Mouse (Mus musculus): ENCODE measurements around the gene Slc22a23. TPM values are rescaled to one million over a fixed set of nuclear protein-coding genes. Genes with fewer than 3 reads are reported as not detected.
A peak's percentile ranks its signal among the peaks of the same experiment; 100 is the strongest.

The Slc22a23 gene
- total and polyA plus RNA-seq, 3 experiments, result 0.47 to 1.3 (median 0.85) TPM

DNA sequence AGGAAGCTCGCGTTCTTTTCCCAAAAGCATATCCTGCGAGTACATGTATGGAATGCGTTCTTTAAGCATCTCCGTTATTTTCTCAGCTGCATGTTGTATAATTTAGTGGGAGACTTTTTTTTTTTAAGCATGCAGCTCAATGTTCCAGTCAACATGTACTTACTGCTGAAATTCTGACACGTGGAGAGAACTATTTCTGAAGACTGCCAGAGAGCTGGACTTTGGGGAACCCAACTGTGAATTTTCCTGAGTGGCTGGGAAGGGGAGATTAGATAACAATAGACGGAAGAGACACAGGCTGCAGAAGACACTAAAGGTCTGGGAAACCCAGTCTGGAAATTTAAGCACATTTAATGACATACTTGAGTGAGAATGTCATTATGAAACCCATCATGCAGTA is 1.3 kb upstream of the Slc22a23 start:
- Histone ChIP-seq H3K9me3 (replicated peaks; ENCODE audit: low read length) (no peaks in the 10 kb centered on the region), H3K4me3 (replicated peaks in 1 of 3; ENCODE audit: low read depth in 2 of 3, low read length in 2 of 3, poor library complexity in 1 of 3) (no peak overlapping the region), H3K27me3 (replicated peaks) (peaks cover 13% of the 10 kb centered on the region), H3K4me2 (ENCODE audit: insufficient read depth, low read depth, poor library complexity, severe bottlenecking) (no peak overlapping the region), H3K36me3 (replicated peaks in 1 of 2; ENCODE audit: control insufficient read depth in 1 of 2, insufficient read depth in 1 of 2, low read length in 1 of 2) (no peaks in the 10 kb centered on the region), H3K9ac (ENCODE audit: insufficient read depth, low read depth) (no peak overlapping the region), H3K79me2 (replicated peaks; ENCODE audit: control insufficient read depth, extremely low read depth, insufficient read depth, poor library complexity, severe bottlenecking) (no peaks in the 10 kb centered on the region), H3K4me1 (ENCODE audit: control insufficient read depth in 1 of 2, insufficient read depth in 2 of 2) (peaks cover 5 to 10% of the 10 kb centered on the region in 2 experiments), H3K27ac (ENCODE audit: insufficient read depth, low read depth) (no peak overlapping the region)
- in situ Hi-C loops (cut with MboI; ENCODE audit: low pct_ligation_motif_present, low pct_unique_long_range_greater_than_20kb, low sequenced_read_pairs), result no loop called here
- no peak for DNase-seq (ENCODE audit: extremely low read depth)
- TF ChIP-seq MXI1 (IDR thresholded peaks at IDR 0.05; ENCODE audit: low read depth, low read length) (no peak), MAX (IDR thresholded peaks at IDR 0.05; ENCODE audit: low read length) (no peak), NELFE (IDR thresholded peaks at IDR 0.05; ENCODE audit: low read depth, low read length) (no peak), SMC3 (IDR thresholded peaks at IDR 0.05; ENCODE audit: low read depth, low read length) (no peak), ELF1 (IDR thresholded peaks at IDR 0.05; ENCODE audit: low read depth, low read length) (no peak), RCOR1 (conservative IDR thresholded peaks at IDR 0.05; ENCODE audit: low read depth, low read length) (no peak), JUN (IDR thresholded peaks at IDR 0.05; ENCODE audit: insufficient read depth, low read depth, low read length) (no peak), NRF1 (IDR thresholded peaks at IDR 0.05; ENCODE audit: low read depth, low read length) (no peak), CHD2 (IDR thresholded peaks at IDR 0.05; ENCODE audit: low read length) (no peak), CTCF (conservative IDR thresholded peaks at IDR 0.05 in 1 of 2, IDR thresholded peaks at IDR 0.05 in 1 of 2; ENCODE audit: low read depth in 2 of 2, low read length in 2 of 2) (no peak), POLR2A (IDR thresholded peaks at IDR 0.05; ENCODE audit: low read depth, low read length) (no peak), HCFC1 (IDR thresholded peaks at IDR 0.05; ENCODE audit: low read depth, low read length) (no peak), ZNF384 (IDR thresholded peaks at IDR 0.05; ENCODE audit: low read depth, low read length) (no peak), ETS1 (conservative IDR thresholded peaks at IDR 0.05; ENCODE audit: low read depth, low read length) (no peak), ZKSCAN1 (IDR thresholded peaks at IDR 0.05; ENCODE audit: borderline replicate concordance, low read depth, low read length) (no peak)
- dilution Hi-C loops (cut with MboI; ENCODE audit: extremely low pct_ligation_motif_present, extremely low pct_unique_long_range_greater_than_20kb, low sequenced_read_pairs), result no loop called here

DNA sequence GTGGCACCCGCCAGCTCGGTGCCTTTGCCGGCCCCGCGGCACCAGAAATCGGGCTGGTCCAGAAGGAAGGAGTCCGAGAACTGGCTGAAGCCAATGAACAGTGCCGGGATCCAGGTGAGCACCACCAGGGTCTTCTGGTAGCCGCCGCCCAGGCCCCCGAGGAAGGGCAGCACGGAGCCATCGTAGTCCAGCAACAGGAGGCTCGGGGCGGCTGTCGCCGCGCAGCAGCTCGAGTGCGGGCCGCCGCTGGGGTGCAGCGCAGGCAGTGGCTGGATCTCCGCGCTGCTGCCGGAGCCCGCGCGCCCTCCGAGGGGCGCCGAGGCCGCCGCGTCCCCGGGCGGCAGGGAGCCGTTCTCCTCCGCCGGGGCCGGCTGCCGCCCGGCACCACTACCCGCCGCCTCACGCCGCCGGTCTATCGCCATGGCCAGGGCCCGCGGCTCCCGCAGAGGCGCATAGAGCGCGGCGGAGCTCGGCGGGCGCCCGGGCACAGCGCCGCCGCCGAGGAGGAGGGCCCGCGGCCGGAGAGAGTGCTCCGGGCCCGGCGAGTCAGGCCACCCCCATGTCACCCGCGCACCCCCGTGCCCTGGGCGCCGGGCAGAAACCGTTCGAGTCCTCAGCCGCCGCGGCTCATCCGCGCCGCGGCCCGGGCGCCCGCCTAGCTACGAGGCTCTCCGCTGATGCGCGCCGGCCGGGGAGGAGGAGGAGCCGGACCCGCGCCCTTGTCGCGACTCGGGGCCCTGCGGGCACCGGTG is 430 bp downstream of the Slc22a23 start:
- H3K27me3 ChIP-seq (replicated peaks), result peaks cover 13% of the 10 kb centered on the region
- TF ChIP-seq USF2 (conservative IDR thresholded peaks at IDR 0.05; ENCODE audit: low read depth, low read length), result no peak
- no peak for TF ChIP-seq CHD2 (IDR thresholded peaks at IDR 0.05; ENCODE audit: low read length)
- no peak for TF ChIP-seq TCF12 (IDR thresholded peaks at IDR 0.05; ENCODE audit: low read depth, low read length)
- no peak for TF ChIP-seq POLR2A (IDR thresholded peaks at IDR 0.05; ENCODE audit: low read depth, low read length)
- no peak for TF ChIP-seq UBTF (IDR thresholded peaks at IDR 0.05; ENCODE audit: low read depth, low read length)
- TF ChIP-seq CHD1 (IDR thresholded peaks at IDR 0.05; ENCODE audit: low read depth, low read length), result no peak
- TF ChIP-seq RCOR1 (conservative IDR thresholded peaks at IDR 0.05; ENCODE audit: low read depth, low read length), result no peak
- TF ChIP-seq IRF4 (IDR thresholded peaks at IDR 0.05; ENCODE audit: low read depth, low read length), result no peak
- no peak for TF ChIP-seq JUND (conservative IDR thresholded peaks at IDR 0.05; ENCODE audit: low read depth, low read length)
- no peak for TF ChIP-seq KAT2A (IDR thresholded peaks at IDR 0.05; ENCODE audit: insufficient replicate concordance, low read length)
- no peak for TF ChIP-seq MAZ (IDR thresholded peaks at IDR 0.05; ENCODE audit: low read depth, low read length)
- no peak for TF ChIP-seq SIN3A (IDR thresholded peaks at IDR 0.05; ENCODE audit: low read length)
- TF ChIP-seq EP300 (IDR thresholded peaks at IDR 0.05; ENCODE audit: low read length), result no peak
- TF ChIP-seq ZKSCAN1 (IDR thresholded peaks at IDR 0.05; ENCODE audit: borderline replicate concordance, low read depth, low read length), result no peak
- TF ChIP-seq JUN (IDR thresholded peaks at IDR 0.05; ENCODE audit: insufficient read depth, low read depth, low read length), result no peak
- TF ChIP-seq GABPA (IDR thresholded peaks at IDR 0.05; ENCODE audit: insufficient replicate concordance, low read depth, low read length), result no peak
- peak overlapping the region in 2 of 3 experiments; percentile 60 to 64 for H3K4me3 ChIP-seq (replicated peaks in 1 of 3; ENCODE audit: low read depth in 2 of 3, low read length in 2 of 3, poor library complexity in 1 of 3)
- H3K9me3 ChIP-seq (replicated peaks; ENCODE audit: low read length), result no peaks in the 10 kb centered on the region
- no peaks in the 10 kb centered on the region for H3K79me2 ChIP-seq (replicated peaks; ENCODE audit: control insufficient read depth, extremely low read depth, insufficient read depth, poor library complexity, severe bottlenecking)
- H3K36me3 ChIP-seq (replicated peaks in 1 of 2; ENCODE audit: control insufficient read depth in 1 of 2, insufficient read depth in 1 of 2, low read length in 1 of 2), result no peaks in the 10 kb centered on the region
- no peak overlapping the region for H3K27ac ChIP-seq (ENCODE audit: insufficient read depth, low read depth)
- in situ Hi-C loops (cut with MboI; ENCODE audit: low pct_ligation_motif_present, low pct_unique_long_range_greater_than_20kb, low sequenced_read_pairs) (no loop called here), dilution Hi-C loops (cut with MboI; ENCODE audit: extremely low pct_ligation_motif_present, extremely low pct_unique_long_range_greater_than_20kb, low sequenced_read_pairs) (no loop called here)
- 0 out of 2 replicates have a peak overlapping the region, but pooled peaks have one; percentile 27 for H3K9ac ChIP-seq (ENCODE audit: insufficient read depth, low read depth)
- H3K4me1 ChIP-seq (ENCODE audit: control insufficient read depth in 1 of 2, insufficient read depth in 2 of 2), result peaks cover 5 to 10% of the 10 kb centered on the region in 2 experiments
- H3K4me2 ChIP-seq (ENCODE audit: insufficient read depth, low read depth, poor library complexity, severe bottlenecking), result peak overlapping the region; percentile 85
- DNase-seq (ENCODE audit: extremely low read depth), result no peak
